Mouse (Mus musculus) E14TG2a.4 (cell line): ENCODE measurements at regions not wholly inside any gene's neighbourhood (a gene's known extent, or its start where the extent isn't known, plus 50 kb on each side); places are given as distances from the start of the nearest gene placed in this dataset.

ENCODE experiments used
- CTCF ChIP-seq: conservative IDR thresholded peaks from 2 replicates; pipeline ENCODE4 v1.5.1; 2014; ENCODE audit warnings: low read length
- POU5F1 ChIP-seq: IDR thresholded peaks from 2 replicates; pipeline ENCODE4 v1.6.1; 2014; ENCODE audit warnings: low read length, borderline replicate concordance

DNA sequence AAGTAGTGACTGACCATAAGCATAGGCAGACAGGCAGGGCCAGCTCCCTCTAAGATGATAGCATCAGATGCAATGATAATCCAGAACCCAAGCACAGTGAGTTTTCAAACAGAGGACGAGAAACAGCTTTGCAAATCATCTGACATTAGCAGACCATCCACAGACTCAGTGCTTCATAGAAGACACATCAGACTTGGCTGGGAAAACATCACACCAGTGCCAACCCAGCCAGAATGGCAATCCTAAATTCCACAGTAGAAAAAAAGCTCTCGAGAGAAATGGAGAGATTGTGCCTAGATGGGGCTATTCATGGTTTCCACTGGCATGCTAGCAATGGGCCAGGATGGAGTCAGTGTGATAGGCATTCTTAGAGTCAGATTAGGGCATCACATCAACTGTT is 319.1 kb downstream of the 9330182O14Rik start:
- TF ChIP-seq CTCF = no peak
- TF ChIP-seq POU5F1 = no peak
